8 mouse cellular contexts compared by ENCODE assay signal in the genomic region with DNA sequence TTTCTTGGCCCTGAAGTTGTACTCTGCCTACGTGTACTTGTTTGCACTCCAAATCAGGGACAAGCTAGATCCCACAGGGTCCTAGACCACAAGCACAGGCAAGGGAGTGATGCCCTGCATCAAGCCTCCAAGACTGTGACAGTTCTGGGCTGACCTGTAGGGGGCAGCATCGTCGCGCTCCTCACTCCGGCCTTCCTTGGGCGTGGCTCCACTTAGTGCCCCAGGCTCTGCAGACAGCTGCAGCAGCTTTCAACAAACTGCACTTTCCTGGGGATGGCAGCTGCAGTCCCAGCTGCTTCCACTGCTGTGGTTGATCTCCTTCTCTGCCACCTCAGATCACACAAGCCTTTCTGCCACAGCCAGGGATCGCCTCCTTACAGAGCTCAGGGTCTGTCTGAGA.
DNase-seq lines count a peak whose midpoint lies in the region; ATAC-seq lines count a peak whose summit lies in the region.

No protein-coding gene starts in this region.

- H3K9ac ChIP-seq in hindbrain, embryonic 12.5 days: no peak overlapping the region

- no peak overlapping the region for H3K4me2 ChIP-seq in hindbrain, embryonic 12.5 days (replicated peaks)

- peaks cover 7% of the 10 kb centered on the region; the same call in 1 of the 2 replicates for H3K4me1 ChIP-seq in hindbrain, embryonic 12.5 days

- H3K9me3 ChIP-seq in hindbrain, embryonic 12.5 days (replicated peaks): no peaks in the 10 kb centered on the region

- 4% methylated on average over 7 of the region's 7 CpGs for WGBS in hindbrain, embryonic 12.5 days

- no peak overlapping the region for H3K4me3 ChIP-seq in hindbrain, embryonic 12.5 days

- H3K27me3 ChIP-seq in hindbrain, embryonic 12.5 days: no peaks in the 10 kb centered on the region

- ATAC-seq in hindbrain, embryonic 12.5 days (ENCODE audit: low FRiP score): peak; percentile 74

- H3K36me3 ChIP-seq in hindbrain, embryonic 12.5 days: no peaks in the 10 kb centered on the region

- peak; percentile 89 for DNase-seq in NIH3T3 (ENCODE audit: low read depth)
- DNase-seq in cerebellum, adult 9-11 months: peak; percentile 29
- DNase-seq in frontal cortex, postnatal 10 days (ENCODE audit: low spot score in 2 of 2): peak; percentile 50 to 73
- DNase-seq in layer of hippocampus, postnatal 25 days (ENCODE audit: extremely low spot score in 1 of 2, low spot score in 1 of 2): peak; percentile 78 to 89
- DNase-seq in lung, postnatal 25 days (ENCODE audit: low spot score): peak; percentile 69
- DNase-seq in retina, adult 2 months (ENCODE audit: low read depth, low spot score): peak; percentile 9
- peak; percentile 91 for DNase-seq in thymus, postnatal 25 days

- H3K27ac ChIP-seq in hindbrain, embryonic 12.5 days: no peak overlapping the region

Comparison
In these comparisons a context has a peak if more than half of its experiments do, and no peak if none do; other contexts are left out.
1. DNase-seq: peak in every context shown above with its lines; median percentile 91 in thymus, postnatal 25 days; 89 in NIH3T3; 84 in layer of hippocampus, postnatal 25 days; 69 in lung, postnatal 25 days; 62 in frontal cortex, postnatal 10 days; 29 in cerebellum, adult 9-11 months; 9 in retina, adult 2 months.